Mouse (Mus musculus): ENCODE measurements around the gene Mapk8ip1. TPM values are rescaled to one million over a fixed set of nuclear protein-coding genes. Genes with fewer than 3 reads are reported as not detected.

The Mapk8ip1 gene
- polyA plus RNA-seq, 1 experiment from 2014 or later = 44.2 TPM

DNA sequence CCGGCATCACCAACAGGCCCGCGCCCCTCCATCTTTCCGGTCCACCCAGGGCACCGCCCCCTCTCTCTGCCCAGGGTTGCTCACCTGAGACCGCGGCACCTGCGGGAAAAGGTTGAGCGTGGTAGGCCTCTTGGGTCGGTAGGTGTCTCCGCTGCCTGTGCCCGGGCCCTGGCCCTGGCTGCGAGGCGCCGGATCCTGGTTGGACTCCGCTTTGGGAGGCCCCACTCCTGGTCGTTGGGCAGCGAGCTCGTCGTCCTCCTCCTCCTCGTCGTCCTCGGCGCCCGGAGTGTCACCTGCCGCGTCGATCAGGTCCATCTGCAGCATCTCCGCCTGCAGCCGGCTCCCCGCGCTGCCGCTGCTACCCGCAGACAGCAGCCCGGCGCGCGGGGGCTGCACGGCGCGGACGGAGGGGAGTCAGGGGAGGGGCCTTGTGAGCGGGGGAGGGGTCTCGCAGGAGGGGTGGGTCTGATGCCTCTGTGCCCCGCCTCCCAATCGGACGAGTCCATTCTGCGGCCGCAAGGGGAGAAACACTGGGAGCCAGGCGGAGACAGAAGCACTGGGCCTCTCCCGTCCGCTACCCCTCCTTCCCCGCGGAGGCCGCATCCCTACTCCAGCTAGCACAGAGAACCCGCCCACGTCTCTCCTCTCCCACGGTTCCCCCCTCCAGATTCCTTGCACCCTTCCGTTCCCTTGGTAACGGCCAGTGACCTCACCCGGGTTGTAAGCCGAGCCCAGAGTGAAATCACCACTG lies 12.0 kb downstream of the Mapk8ip1 start:
- Histone ChIP-seq H3K27ac (ENCODE audit: low read depth, low read length) (peak overlapping the region; percentile 67; the same call in 1 of the 2 replicates), H3K9me3 (ENCODE audit: control insufficient read depth, low read length) (no peaks in the 10 kb centered on the region), H3K4me2 (ENCODE audit: low read depth) (peak overlapping the region; percentile 89), H3K27me3 (ENCODE audit: control insufficient read depth, insufficient read depth, low read length) (no peaks in the 10 kb centered on the region), H3K9ac (ENCODE audit: low read length) (peak overlapping the region; percentile 84), H3K4me1 (ENCODE audit: control insufficient read depth, insufficient read depth, low read length) (peaks cover 48% of the 10 kb centered on the region), H3K4me3 (ENCODE audit: low read depth, low read length) (peak overlapping the region; percentile 70), H3K36me3 (ENCODE audit: control insufficient read depth, insufficient read depth, low read length) (peaks cover 14% of the 10 kb centered on the region)
- DNase-seq (ENCODE audit: low spot score) (peak; percentile 98), ATAC-seq (ENCODE audit: insufficient read depth, low FRiP score, low TSS enrichment) (peak; percentile 93)
- WGBS = under 1% methylated on average over 57 of the region's 62 CpGs

DNA sequence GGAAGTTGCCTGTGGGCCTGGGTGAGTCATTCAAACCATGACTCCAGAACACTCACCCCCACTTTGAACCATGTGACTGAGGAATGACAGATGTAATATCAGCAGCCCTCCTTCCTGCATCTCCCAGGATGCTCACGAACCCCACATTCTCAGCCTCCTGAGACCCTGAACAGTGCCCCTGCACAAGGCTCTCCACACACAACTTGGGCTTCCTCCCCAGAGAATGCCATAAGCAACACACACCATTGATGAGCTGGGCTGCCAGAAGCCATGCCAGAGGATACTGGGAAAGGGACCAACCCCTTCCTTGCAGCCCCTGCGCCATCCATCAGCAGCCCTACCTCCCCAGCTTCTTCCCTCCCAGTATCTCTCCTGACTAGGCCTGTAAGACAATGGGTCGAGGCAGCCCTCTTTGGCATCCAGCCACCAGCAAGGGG lies 13.0 kb downstream of the Mapk8ip1 start:
- WGBS = 63% methylated on average over 3 of the region's 3 CpGs
- DNase-seq (ENCODE audit: low spot score) (no peak), ATAC-seq (ENCODE audit: insufficient read depth, low FRiP score, low TSS enrichment) (no peak)
- H3K9ac ChIP-seq (ENCODE audit: low read length) = peak overlapping the region; percentile 84
- H3K27me3 ChIP-seq (ENCODE audit: control insufficient read depth, insufficient read depth, low read length) = no peaks in the 10 kb centered on the region
- peak overlapping the region; percentile 89 for H3K4me2 ChIP-seq (ENCODE audit: low read depth)
- no peaks in the 10 kb centered on the region for H3K9me3 ChIP-seq (ENCODE audit: control insufficient read depth, low read length)
- H3K4me3 ChIP-seq (ENCODE audit: low read depth, low read length) = peak overlapping the region; percentile 70
- H3K36me3 ChIP-seq (ENCODE audit: control insufficient read depth, insufficient read depth, low read length) = peaks cover 14% of the 10 kb centered on the region
- no peak overlapping the region for H3K27ac ChIP-seq (ENCODE audit: low read depth, low read length)
- H3K4me1 ChIP-seq (ENCODE audit: control insufficient read depth, insufficient read depth, low read length) = peaks cover 47% of the 10 kb centered on the region

DNA sequence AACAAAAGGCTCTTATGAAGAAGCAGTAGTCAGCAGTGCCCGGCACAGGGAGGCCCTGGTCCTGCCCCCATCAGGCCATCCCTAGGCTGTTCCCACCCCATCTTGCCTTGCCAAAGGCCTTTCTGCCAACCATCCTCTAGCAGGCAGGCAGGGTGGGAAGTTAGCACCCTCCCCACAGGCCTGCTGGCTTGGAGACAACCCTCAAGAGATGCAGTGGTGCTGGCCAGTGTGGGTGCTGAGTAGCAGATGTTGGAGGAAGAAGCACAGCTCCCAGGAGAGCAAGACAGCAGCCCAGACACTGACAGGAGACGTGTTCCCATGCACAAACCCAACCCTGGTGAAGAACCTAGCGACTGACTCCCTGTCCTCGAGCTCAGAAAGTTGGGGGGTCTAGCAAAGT lies 13.4 kb downstream of the Mapk8ip1 start:
- Histone ChIP-seq H3K4me2 (ENCODE audit: low read depth) (peak overlapping the region; percentile 89), H3K4me3 (ENCODE audit: low read depth, low read length) (0 out of 2 replicates have a peak overlapping the region, but pooled peaks have one; percentile 70), H3K9me3 (ENCODE audit: control insufficient read depth, low read length) (no peaks in the 10 kb centered on the region), H3K27me3 (ENCODE audit: control insufficient read depth, insufficient read depth, low read length) (no peaks in the 10 kb centered on the region), H3K4me1 (ENCODE audit: control insufficient read depth, insufficient read depth, low read length) (peaks cover 43% of the 10 kb centered on the region), H3K27ac (ENCODE audit: low read depth, low read length) (no peak overlapping the region), H3K9ac (ENCODE audit: low read length) (peak overlapping the region; percentile 84; the same call in 1 of the 2 replicates), H3K36me3 (ENCODE audit: control insufficient read depth, insufficient read depth, low read length) (peaks cover 14% of the 10 kb centered on the region)
- 84% methylated on average over 4 of the region's 4 CpGs for WGBS
- no peak for ATAC-seq (ENCODE audit: insufficient read depth, low FRiP score, low TSS enrichment)
- DNase-seq (ENCODE audit: low spot score) = no peak

DNA sequence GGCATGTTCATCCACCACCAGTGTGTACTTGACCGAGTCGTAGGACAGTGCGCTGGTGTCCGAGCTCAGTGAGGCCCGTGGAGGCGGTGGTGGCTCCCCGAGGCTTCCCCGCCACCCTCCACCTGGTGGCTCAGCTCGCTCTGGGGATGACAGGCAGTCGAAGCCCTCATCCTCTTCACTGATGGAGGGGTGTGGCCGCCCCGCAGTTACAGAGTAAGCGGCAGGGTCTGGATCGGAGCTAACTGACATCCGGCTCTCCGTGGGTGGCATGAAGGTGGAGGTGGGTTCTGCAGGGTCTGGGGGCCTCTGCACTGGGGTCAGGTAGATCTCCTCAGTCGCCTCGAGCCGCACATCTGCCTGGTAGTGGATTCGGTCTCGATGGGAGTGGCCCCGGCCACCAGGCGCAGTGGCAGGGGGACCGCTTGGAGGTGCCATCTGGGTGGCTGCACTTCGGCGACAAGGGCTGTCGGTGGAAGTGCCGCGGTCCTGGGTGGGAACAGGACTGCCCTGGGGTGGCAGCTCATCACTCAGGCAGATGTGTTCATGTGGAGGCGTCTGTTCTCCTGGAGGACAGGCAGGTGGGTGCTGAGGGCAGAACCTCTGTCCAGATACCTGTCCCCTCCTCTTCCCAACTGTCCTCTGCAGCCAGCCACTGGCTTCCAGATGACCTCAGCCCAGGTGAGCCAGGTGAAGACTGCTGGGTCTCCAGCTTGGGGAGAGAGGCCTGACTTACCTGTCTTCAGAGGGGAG lies 14.1 kb downstream of the Mapk8ip1 start:
- 90% methylated on average over 30 of the region's 30 CpGs for WGBS
- DNase-seq (ENCODE audit: low spot score) = no peak
- ATAC-seq (ENCODE audit: insufficient read depth, low FRiP score, low TSS enrichment) = no peak
- H3K9ac ChIP-seq (ENCODE audit: low read length) = no peak overlapping the region
- peaks cover 37% of the 10 kb centered on the region for H3K4me1 ChIP-seq (ENCODE audit: control insufficient read depth, insufficient read depth, low read length)
- no peaks in the 10 kb centered on the region for H3K27me3 ChIP-seq (ENCODE audit: control insufficient read depth, insufficient read depth, low read length)
- no peak overlapping the region for H3K4me3 ChIP-seq (ENCODE audit: low read depth, low read length)
- peaks cover 14% of the 10 kb centered on the region for H3K36me3 ChIP-seq (ENCODE audit: control insufficient read depth, insufficient read depth, low read length)
- H3K27ac ChIP-seq (ENCODE audit: low read depth, low read length) = no peak overlapping the region
- H3K4me2 ChIP-seq (ENCODE audit: low read depth) = no peak overlapping the region
- no peaks in the 10 kb centered on the region for H3K9me3 ChIP-seq (ENCODE audit: control insufficient read depth, low read length)

DNA sequence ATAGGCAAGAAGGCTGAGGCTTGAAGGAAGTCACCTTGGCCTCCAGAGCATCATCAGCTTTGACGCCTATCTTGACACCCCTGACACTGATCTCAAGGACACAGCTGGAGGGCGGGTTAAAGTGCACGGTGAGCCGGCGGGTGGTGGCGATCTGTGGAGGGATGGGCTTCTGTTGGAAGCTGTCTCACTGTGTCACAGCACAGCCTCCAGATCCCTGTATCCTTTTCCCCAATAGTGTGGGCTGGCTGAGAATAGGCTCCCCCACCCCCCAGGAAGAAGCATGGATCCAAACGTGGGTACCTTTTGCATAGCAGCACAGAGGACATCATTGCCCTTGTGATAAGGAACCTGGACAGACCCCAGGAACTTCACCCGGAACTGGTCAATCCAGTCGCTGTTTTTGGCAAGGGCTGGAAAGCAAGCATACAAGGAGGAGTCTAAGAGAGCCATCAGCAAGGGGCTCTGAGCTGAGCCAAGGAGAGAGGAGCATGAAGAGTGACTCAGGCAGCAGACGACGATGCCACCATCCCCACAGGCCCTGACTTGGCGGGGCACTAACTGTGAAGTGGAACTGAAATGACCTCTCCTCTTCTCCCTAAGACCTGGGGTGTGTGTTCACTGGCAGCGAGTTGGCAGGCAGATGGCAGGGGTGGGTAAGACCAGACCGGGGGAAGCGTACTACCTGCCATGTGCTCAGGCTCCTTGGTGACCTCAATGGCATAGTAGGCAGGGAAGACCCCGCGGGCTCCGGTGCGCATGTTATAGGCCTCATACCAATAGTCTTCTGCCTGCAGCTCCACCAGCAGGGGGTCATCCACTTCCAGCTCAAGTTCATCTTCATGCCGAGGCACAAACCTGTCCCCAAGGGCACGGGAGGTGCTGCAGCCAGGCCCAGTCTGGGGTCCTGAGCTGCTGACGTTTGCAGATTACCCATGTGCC lies 15.7 kb downstream of the Mapk8ip1 start:
- no peak overlapping the region for H3K27ac ChIP-seq (ENCODE audit: low read depth, low read length)
- H3K4me1 ChIP-seq (ENCODE audit: control insufficient read depth, insufficient read depth, low read length) = peaks cover 22% of the 10 kb centered on the region
- no peak overlapping the region for H3K4me3 ChIP-seq (ENCODE audit: low read depth, low read length)
- H3K9ac ChIP-seq (ENCODE audit: low read length) = no peak overlapping the region
- DNase-seq (ENCODE audit: low spot score) (no peak), ATAC-seq (ENCODE audit: insufficient read depth, low FRiP score, low TSS enrichment) (no peak)
- H3K36me3 ChIP-seq (ENCODE audit: control insufficient read depth, insufficient read depth, low read length) = peaks cover 18% of the 10 kb centered on the region
- H3K27me3 ChIP-seq (ENCODE audit: control insufficient read depth, insufficient read depth, low read length) = no peaks in the 10 kb centered on the region
- no peaks in the 10 kb centered on the region for H3K9me3 ChIP-seq (ENCODE audit: control insufficient read depth, low read length)
- H3K4me2 ChIP-seq (ENCODE audit: low read depth) = no peak overlapping the region
- 87% methylated on average over 22 of the region's 22 CpGs for WGBS

DNA sequence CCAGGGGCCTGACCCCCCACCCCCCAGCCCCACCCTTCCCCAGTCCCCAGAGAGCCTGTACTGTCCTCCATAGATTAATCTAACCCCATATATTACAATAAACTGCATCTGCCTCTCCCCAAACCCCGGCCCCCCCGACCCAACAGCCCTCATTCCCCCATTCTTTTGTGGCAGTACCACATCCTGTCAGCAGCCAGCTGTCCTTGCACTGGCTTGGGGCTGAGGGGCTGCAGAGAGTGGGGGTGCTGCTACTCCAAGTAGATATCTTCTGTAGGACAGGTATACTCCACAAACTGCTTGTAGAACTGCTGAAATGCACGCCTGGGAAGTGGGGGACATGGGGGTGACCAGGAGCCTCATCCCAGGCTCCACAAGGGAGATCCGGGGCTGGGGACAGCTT lies 17.0 kb downstream of the Mapk8ip1 start:
- Histone ChIP-seq H3K9ac (ENCODE audit: low read length) (no peak overlapping the region), H3K9me3 (ENCODE audit: control insufficient read depth, low read length) (no peaks in the 10 kb centered on the region), H3K4me3 (ENCODE audit: low read depth, low read length) (no peak overlapping the region), H3K4me1 (ENCODE audit: control insufficient read depth, insufficient read depth, low read length) (peaks cover 13% of the 10 kb centered on the region), H3K4me2 (ENCODE audit: low read depth) (no peak overlapping the region), H3K27me3 (ENCODE audit: control insufficient read depth, insufficient read depth, low read length) (no peaks in the 10 kb centered on the region), H3K27ac (ENCODE audit: low read depth, low read length) (no peak overlapping the region), H3K36me3 (ENCODE audit: control insufficient read depth, insufficient read depth, low read length) (peaks cover 18% of the 10 kb centered on the region)
- 83% methylated on average over 4 of the region's 4 CpGs for WGBS
- ATAC-seq (ENCODE audit: insufficient read depth, low FRiP score, low TSS enrichment) (no peak), DNase-seq (ENCODE audit: low spot score) (no peak)

DNA sequence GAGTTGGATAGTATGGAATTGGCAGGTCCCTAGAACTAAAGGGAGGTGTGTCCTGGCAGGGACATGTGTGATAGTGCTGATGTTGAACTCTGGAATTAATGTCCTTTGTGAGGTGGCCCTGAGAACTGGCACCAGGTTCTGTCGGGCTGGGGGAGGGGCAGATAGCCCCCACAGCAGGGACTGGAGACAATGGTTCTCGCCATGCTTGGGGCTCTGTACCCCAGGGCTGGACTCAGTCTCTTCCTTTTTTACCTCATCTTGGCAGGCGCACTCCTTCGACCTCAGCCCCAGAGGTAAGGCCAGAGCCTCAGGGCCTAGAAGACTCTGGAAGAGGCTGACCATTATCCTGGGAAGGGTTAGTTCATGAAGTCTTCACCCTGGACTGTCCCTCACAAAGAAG lies 18.3 kb downstream of the Mapk8ip1 start:
- DNase-seq (ENCODE audit: low spot score) (no peak), ATAC-seq (ENCODE audit: insufficient read depth, low FRiP score, low TSS enrichment) (no peak)
- Histone ChIP-seq H3K36me3 (ENCODE audit: control insufficient read depth, insufficient read depth, low read length) (peaks cover 21% of the 10 kb centered on the region), H3K4me1 (ENCODE audit: control insufficient read depth, insufficient read depth, low read length) (peaks cover 3% of the 10 kb centered on the region), H3K4me3 (ENCODE audit: low read depth, low read length) (no peak overlapping the region), H3K4me2 (ENCODE audit: low read depth) (no peak overlapping the region), H3K27me3 (ENCODE audit: control insufficient read depth, insufficient read depth, low read length) (no peaks in the 10 kb centered on the region), H3K27ac (ENCODE audit: low read depth, low read length) (no peak overlapping the region), H3K9ac (ENCODE audit: low read length) (no peak overlapping the region), H3K9me3 (ENCODE audit: control insufficient read depth, low read length) (no peaks in the 10 kb centered on the region)
- 88% methylated on average over 4 of the region's 4 CpGs for WGBS

DNA sequence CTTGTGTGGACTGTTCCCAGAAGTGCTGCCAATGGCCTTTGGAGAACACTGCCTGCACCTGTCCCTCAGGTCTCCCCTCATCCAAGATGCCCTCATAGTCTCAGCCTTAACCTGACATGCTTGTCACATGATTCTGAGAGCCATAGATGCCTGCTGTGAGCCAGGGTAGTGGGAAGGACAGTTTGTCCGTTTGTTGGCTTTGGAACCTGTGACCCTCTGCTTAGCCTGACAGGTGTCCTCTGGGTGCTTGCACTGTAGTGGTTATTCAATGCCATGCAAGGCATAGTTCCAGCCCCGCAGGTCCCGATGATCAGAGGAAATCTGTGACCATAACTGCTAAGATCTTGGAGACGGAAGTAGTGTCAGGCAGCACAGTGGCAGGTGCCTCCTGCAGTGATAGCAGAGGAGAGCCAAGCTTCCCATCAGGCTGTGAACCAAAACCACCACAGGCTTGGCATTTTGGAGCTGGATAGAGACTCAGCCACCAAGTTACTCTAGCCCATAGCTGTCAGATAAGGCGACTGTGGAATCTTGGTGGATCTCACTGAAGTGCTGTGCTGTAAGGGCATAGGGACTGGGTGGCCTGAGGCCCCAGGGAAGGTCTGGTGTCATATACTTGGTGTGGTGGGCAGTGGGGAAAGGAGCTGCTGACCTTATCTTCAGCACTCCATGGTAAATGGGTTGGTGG lies 19.0 kb downstream of the Mapk8ip1 start, which contains the start of gene 1700029I15Rik:
Gene 1700029I15Rik, plus strand, starts transcription at position 638 of the 688 bp plus-strand sequence.
- Histone ChIP-seq H3K4me2 (ENCODE audit: low read depth) (no peak within 1 kb of the TSS), H3K9ac (ENCODE audit: low read length) (no peak within 1 kb of the TSS), H3K36me3 (ENCODE audit: control insufficient read depth, insufficient read depth, low read length) (peaks cover 21% of the 10 kb centered on the region), H3K27me3 (ENCODE audit: control insufficient read depth, insufficient read depth, low read length) (no peaks in the 10 kb centered on the region), H3K4me3 (ENCODE audit: low read depth, low read length) (no peak within 1 kb of the TSS), H3K9me3 (ENCODE audit: control insufficient read depth, low read length) (no peaks in the 10 kb centered on the region), H3K27ac (ENCODE audit: low read depth, low read length) (no peak within 1 kb of the TSS), H3K4me1 (ENCODE audit: control insufficient read depth, insufficient read depth, low read length) (no peaks in the 10 kb centered on the region)
- WGBS = 82% methylated on average over 5 of the region's 5 CpGs
- ATAC-seq (ENCODE audit: insufficient read depth, low FRiP score, low TSS enrichment) (no peak), DNase-seq (ENCODE audit: low spot score) (no peak)

All from neural tube, embryonic 11.5 days (tissue).